Mouse (Mus musculus): Measurements from ENCODE around the gene Fam198b.

GRCm38 (mm10) chr3:79967346-79967745, 83.0 kb downstream of the Fam198b start:
- TF ChIP-seq POLR2A (IDR thresholded peaks at IDR 0.05; ENCODE audit: low read depth, low read length) (no peak), CTCF (IDR thresholded peaks at IDR 0.05; ENCODE audit: extremely low read depth, insufficient read depth, insufficient read length, insufficient replicate concordance) (no peak)

Data from spleen, adult 2 months (tissue).